ENCODE assay signal across 25 mouse cellular contexts in the genomic region with DNA sequence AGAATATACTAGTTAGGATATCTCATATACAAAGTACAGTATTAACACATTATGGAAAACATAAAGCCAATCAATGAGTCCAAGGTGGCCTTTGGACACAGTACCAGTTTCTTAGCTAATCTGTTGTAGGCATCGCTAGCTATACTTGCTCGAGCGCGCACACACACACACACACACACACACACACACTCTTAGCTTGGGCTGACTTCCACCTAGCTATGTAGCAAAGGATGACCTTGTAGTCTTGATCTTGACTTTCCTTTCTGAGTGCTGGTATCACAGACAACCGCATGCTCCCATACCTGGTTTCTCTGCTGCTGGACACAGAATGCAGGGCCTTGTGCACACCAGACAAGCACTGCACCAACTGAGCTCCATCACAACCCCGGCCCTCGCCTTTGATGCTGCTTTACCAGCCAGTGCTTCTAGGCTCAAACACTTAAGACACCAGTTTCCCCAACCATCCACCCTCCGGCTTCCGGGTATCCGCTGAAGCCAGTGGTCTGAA.
"Had no signal": no experiment of that assay in that cellular context is flagged by ENCODE, and none has a peak within 500 bp of the region (broad histone marks: within the 10 kb centered on the region; RNA-seq: fewer than 3 reads in every experiment).

No protein-coding gene starts in this region.

- ATAC-seq: hindbrain, embryonic 16.5 days; intestine, embryonic 15.5 days; intestine, postnatal 0 days; liver, embryonic 12.5 days had no signal

- H3K36me3 ChIP-seq: heart, embryonic 12.5 days; hindbrain, embryonic 10.5 days; hindbrain, embryonic 12.5 days; intestine, embryonic 15.5 days; limb, embryonic 13.5 days; limb, embryonic 15.5 days; liver, embryonic 12.5 days had no signal

- H3K9me3 ChIP-seq: heart, embryonic 12.5 days; hindbrain, embryonic 10.5 days; hindbrain, embryonic 12.5 days; intestine, embryonic 15.5 days; limb, embryonic 13.5 days; limb, embryonic 15.5 days; liver, embryonic 12.5 days had no signal

- H3K9ac ChIP-seq: heart, embryonic 12.5 days; hindbrain, embryonic 12.5 days; hindbrain, embryonic 14.5 days; intestine, embryonic 15.5 days; limb, embryonic 13.5 days; limb, embryonic 15.5 days; liver, embryonic 12.5 days; liver, embryonic 14.5 days had no signal

- H3K4me2 ChIP-seq: heart, embryonic 12.5 days; hindbrain, embryonic 12.5 days; hindbrain, embryonic 14.5 days; intestine, embryonic 15.5 days; limb, embryonic 13.5 days; limb, embryonic 15.5 days; liver, embryonic 12.5 days had no signal

- H3K4me1 ChIP-seq: hindbrain, embryonic 10.5 days; hindbrain, embryonic 12.5 days; intestine, embryonic 15.5 days; limb, embryonic 13.5 days; limb, embryonic 15.5 days had no signal

- DNase-seq: gastrocnemius, adult 2 months; gastrocnemius, postnatal 10 days; gastrocnemius, postnatal 25 days; heart, adult 2 months; heart, postnatal 10 days; heart, postnatal 36 days; kidney, adult 18-20 months; kidney, adult 8-10 months; kidney, postnatal 10 days; kidney, postnatal 25 days; kidney, postnatal 4 days; left cerebral cortex, postnatal 4 days had no signal

- H3K27ac ChIP-seq: gastrocnemius, adult 2 months; heart, adult 2 months; hindbrain, embryonic 10.5 days; hindbrain, embryonic 12.5 days; hindbrain, embryonic 14.5 days; intestine, embryonic 15.5 days; layer of hippocampus, adult 2 months; left cerebral cortex, adult 2 months; limb, embryonic 13.5 days; limb, embryonic 15.5 days; liver, embryonic 12.5 days; liver, embryonic 14.5 days had no signal

- H3K27me3 ChIP-seq: heart, embryonic 12.5 days; hindbrain, embryonic 12.5 days; intestine, embryonic 15.5 days; limb, embryonic 15.5 days; liver, embryonic 12.5 days had no signal

- H3K4me3 ChIP-seq: gastrocnemius, adult 2 months; heart, adult 2 months; heart, embryonic 12.5 days; hindbrain, embryonic 10.5 days; hindbrain, embryonic 12.5 days; intestine, embryonic 15.5 days; layer of hippocampus, adult 2 months; left cerebral cortex, adult 2 months; limb, embryonic 13.5 days; limb, embryonic 15.5 days; liver, embryonic 12.5 days had no signal
